ENCODE assay signal across 9 mouse cellular contexts in genomic region chr12:112797672-112798331, GRCm38 (mm10). TPM values are rescaled to one million over a fixed set of nuclear protein-coding genes. Genes with fewer than 3 reads are reported as not detected.
DNase-seq lines count a peak whose midpoint lies in the region; ATAC-seq and TF ChIP-seq lines count a peak whose summit lies in the region.
"Had no signal": no experiment of that assay in that cellular context is flagged by ENCODE, and none has a peak within 500 bp of the region (broad histone marks: within the 10 kb centered on the region; RNA-seq: fewer than 3 reads in every experiment).

No protein-coding gene starts in this region.

- peaks cover 48% of the 10 kb centered on the region for H3K4me1 ChIP-seq in heart, embryonic 11.5 days (ENCODE audit: control insufficient read depth, insufficient read depth, low read length)
- peaks cover 68% of the 10 kb centered on the region for H3K4me1 ChIP-seq in kidney, embryonic 15.5 days

- peaks cover 32% of the 10 kb centered on the region for H3K27me3 ChIP-seq in heart, embryonic 11.5 days (ENCODE audit: control insufficient read depth, insufficient read depth, low read length)
- H3K27me3 ChIP-seq in Patski = no peaks in the 10 kb centered on the region
- peaks cover 41% of the 10 kb centered on the region for H3K27me3 ChIP-seq in kidney, embryonic 15.5 days

- H3K4me2 ChIP-seq in heart, embryonic 11.5 days = no peak overlapping the region
- no peak overlapping the region for H3K4me2 ChIP-seq in kidney, embryonic 15.5 days
- H3K4me2 ChIP-seq: heart, embryonic 15.5 days had no signal

- intact Hi-C loops in heart, postnatal 10 days (cut with DNase I) = no loop called here

- 50% methylated on average over 15 of the region's 15 CpGs for WGBS in heart, embryonic 11.5 days (ENCODE audit: insufficient replicate concordance)
- WGBS in kidney, embryonic 15.5 days = 56% methylated on average over 15 of the region's 15 CpGs

- no peaks in the 10 kb centered on the region for H3K36me3 ChIP-seq in heart, embryonic 11.5 days (ENCODE audit: control insufficient read depth, insufficient read depth, low read length)
- H3K36me3 ChIP-seq in kidney, embryonic 15.5 days = no peaks in the 10 kb centered on the region
- H3K36me3 ChIP-seq: heart, embryonic 15.5 days had no signal

- DNase-seq in heart, adult 18-20 months = peak; percentile 51 to 54
- no peak for DNase-seq in Patski (ENCODE audit: low read depth, low spot score)
- peak; percentile 46 to 48 for DNase-seq in heart, postnatal 10 days
- DNase-seq in lung, postnatal 10 days = peak; percentile 75
- DNase-seq in B cell, adult 2 months = no peak

- no peak overlapping the region for H3K27ac ChIP-seq in heart, embryonic 11.5 days (ENCODE audit: low read depth, low read length)
- no peak overlapping the region for H3K27ac ChIP-seq in kidney, embryonic 15.5 days
- H3K27ac ChIP-seq: heart, embryonic 15.5 days had no signal

- H3K9ac ChIP-seq in heart, embryonic 11.5 days (ENCODE audit: low read depth, low read length) = no peak overlapping the region
- no peak overlapping the region for H3K9ac ChIP-seq in kidney, embryonic 15.5 days
- H3K9ac ChIP-seq: heart, embryonic 15.5 days had no signal

- H3K4me3 ChIP-seq in heart, embryonic 11.5 days (ENCODE audit: low read depth, low read length) = no peak overlapping the region
- no peak overlapping the region for H3K4me3 ChIP-seq in kidney, embryonic 15.5 days (replicated peaks)
- H3K4me3 ChIP-seq: heart, embryonic 15.5 days had no signal

- ATAC-seq in heart, embryonic 11.5 days (replicated peaks; ENCODE audit: insufficient number of reproducible peaks, low FRiP score, low TSS enrichment) = no peak
- peak; percentile 59 for ATAC-seq in Patski
- ATAC-seq in kidney, embryonic 15.5 days (replicated peaks; ENCODE audit: low FRiP score) = no peak
- ATAC-seq in megakaryocyte progenitor cell, adult 5-6 weeks (replicated peaks; ENCODE audit: poor library complexity) = no peak

- CTCF ChIA-PET in Patski (lab: Charles Lee) = interaction anchor here (0.8 to 1.8 kb wide), 5 partner anchors 11 to 46 kb away, joined by 3 to 7 read pairs (median 4); partner anchors contain the start of genes Cdca4 and Clba1

- in situ Hi-C loops in Patski (cut with MboI; ENCODE audit: low pct_unique_long_range_greater_than_20kb) = loop anchor here (5.0 kb wide), 2 partner anchors 44 to 51 kb away; no protein-coding TSS in a partner anchor

- TF ChIP-seq CTCF in Patski (IDR thresholded peaks at IDR 0.05) = no peak

- POLR2A ChIA-PET in Patski (lab: Charles Lee) = interaction anchor here (1.1 to 1.2 kb wide), 2 partner anchors 51 to 55 kb away, joined by 3 to 4 read pairs; no protein-coding TSS in a partner anchor

- no peaks in the 10 kb centered on the region for H3K9me3 ChIP-seq in heart, embryonic 11.5 days (replicated peaks; ENCODE audit: control insufficient read depth, low read length)
- H3K9me3 ChIP-seq in kidney, embryonic 15.5 days (replicated peaks) = no peaks in the 10 kb centered on the region
- H3K9me3 ChIP-seq: heart, embryonic 15.5 days had no signal

RNA-seq across cellular contexts. Expression of gene Ahnak2, which starts 4.7 kb away (rescaled TPM):
- 10 to 100 TPM; 15.3 to 16.6 TPM for total RNA-seq in heart, adult 18-20 months (2021)
- polyA plus RNA-seq in heart, embryonic 11.5 days (2014; fragmentation: Nextera tagmentation; extraction: Ambion mirVana) = 0.63 and 0.79 TPM in 2 replicates
- polyA plus RNA-seq in Patski (2021) = 44.1 TPM
- 10 to 100 TPM; 13.6 to 17.4 TPM for total RNA-seq in heart, postnatal 10 days (2021)
- 1.0 and 1.8 TPM in 2 replicates for polyA plus RNA-seq in kidney, embryonic 15.5 days (2015; fragmentation: Nextera tagmentation; extraction: Ambion mirVana)
- total RNA-seq in megakaryocyte progenitor cell, adult 5-6 weeks (2015) = not detected in 2 replicates
- total RNA-seq in megakaryocyte progenitor cell, adult 5-6 weeks (2017) = not detected in 2 replicates

RNA-seq across cellular contexts. Expression of gene Clba1, which starts 10.9 kb away (rescaled TPM):
- total RNA-seq in heart, adult 18-20 months (2021) = 1 to 10 TPM; 2.0 to 2.2 TPM
- 11.5 and 13.0 TPM in 2 replicates for polyA plus RNA-seq in heart, embryonic 11.5 days (2014; fragmentation: Nextera tagmentation; extraction: Ambion mirVana)
- 46.3 TPM for polyA plus RNA-seq in Patski (2021)
- total RNA-seq in heart, postnatal 10 days (2021) = 1 to 10 TPM; 2.4 to 3.1 TPM
- polyA plus RNA-seq in kidney, embryonic 15.5 days (2015; fragmentation: Nextera tagmentation; extraction: Ambion mirVana) = 11.2 and 11.9 TPM in 2 replicates
- total RNA-seq in megakaryocyte progenitor cell, adult 5-6 weeks (2015) = 0.39 and 0.52 TPM in 2 replicates
- 0.87 and 1.0 TPM in 2 replicates for total RNA-seq in megakaryocyte progenitor cell, adult 5-6 weeks (2017)

RNA-seq across cellular contexts. Expression of gene Cdca4, which starts 31.4 kb away (rescaled TPM):
- total RNA-seq in heart, adult 18-20 months (2021) = 1 to 10 TPM; 5.1 to 5.6 TPM
- polyA plus RNA-seq in heart, embryonic 11.5 days (2014; fragmentation: Nextera tagmentation; extraction: Ambion mirVana) = 61.5 and 62.8 TPM in 2 replicates
- polyA plus RNA-seq in Patski (2021) = 23.5 TPM
- total RNA-seq in heart, postnatal 10 days (2021) = 10 to 100 TPM; 13.7 to 16.6 TPM
- 113 and 122 TPM in 2 replicates for polyA plus RNA-seq in kidney, embryonic 15.5 days (2015; fragmentation: Nextera tagmentation; extraction: Ambion mirVana)
- total RNA-seq in megakaryocyte progenitor cell, adult 5-6 weeks (2015) = 64.3 and 68.9 TPM in 2 replicates
- 56.8 and 63.6 TPM in 2 replicates for total RNA-seq in megakaryocyte progenitor cell, adult 5-6 weeks (2017)

RNA-seq across cellular contexts. Expression of gene Pld4, which starts 37.3 kb away (rescaled TPM):
- 1 to 10 TPM; 6.0 to 7.8 TPM for total RNA-seq in heart, adult 18-20 months (2021)
- 1.5 and 1.7 TPM in 2 replicates for polyA plus RNA-seq in heart, embryonic 11.5 days (2014; fragmentation: Nextera tagmentation; extraction: Ambion mirVana)
- 0.15 TPM for polyA plus RNA-seq in Patski (2021)
- 1 to 10 TPM; 5.7 to 5.8 TPM for total RNA-seq in heart, postnatal 10 days (2021)
- polyA plus RNA-seq in kidney, embryonic 15.5 days (2015; fragmentation: Nextera tagmentation; extraction: Ambion mirVana) = 7.9 and 10.4 TPM in 2 replicates
- 26.6 and 48.3 TPM in 2 replicates for total RNA-seq in megakaryocyte progenitor cell, adult 5-6 weeks (2015)
- total RNA-seq in megakaryocyte progenitor cell, adult 5-6 weeks (2017) = 16.4 and 26.7 TPM in 2 replicates

Comparison
In these comparisons a context has a peak if more than half of its experiments do, and no peak if none do; other contexts are left out.
1. DNase-seq: peak in heart, adult 18-20 months (2 of 2), heart, postnatal 10 days (2 of 2) and lung, postnatal 10 days (single experiment); none in Patski (single experiment) and B cell, adult 2 months (0 of 2).
2. RNA of gene Ahnak2, which starts 4.7 kb away (total RNA-seq): 13.6 to 17.4 TPM in heart, postnatal 10 days and 15.3 to 16.6 TPM in heart, adult 18-20 months; not detected in megakaryocyte progenitor cell, adult 5-6 weeks; every median in the first group is over 10 times any median in the second.